Mouse (Mus musculus) neural tube, embryonic 15.5 days (tissue): ENCODE measurements around the gene Irf4. TPM values are rescaled to one million over a fixed set of nuclear protein-coding genes. Genes with fewer than 3 reads are reported as not detected.

Experiments used
- ATAC-seq: fragments of 200-750 bp; cut with Nextera tagmentation; 2 replicates; pipeline ENCODE4 v1.8.0; 2017; ENCODE audit warnings: mild to moderate bottlenecking, moderate TSS enrichment, moderate library complexity; ENCODE audit not compliant: low FRiP score
- H3K27ac ChIP-seq: fragments of 300-500 bp; sonication (generic); replicated peaks from 2 replicates; pipeline ENCODE4 v1.5.1; 2015; ENCODE audit warnings: mild to moderate bottlenecking, inconsistent platforms
- H3K27me3 ChIP-seq: fragments of 300-500 bp; sonication (generic); replicated peaks from 2 replicates; pipeline ENCODE4 v1.6.1; 2015; ENCODE audit warnings: inconsistent platforms
- H3K36me3 ChIP-seq: fragments of 300-500 bp; sonication (generic); 2 replicates; pipeline ENCODE4 v1.6.1; 2015; ENCODE audit warnings: inconsistent platforms
- H3K4me1 ChIP-seq: fragments of 300-500 bp; sonication (generic); 2 replicates; pipeline ENCODE4 v1.6.1; 2015; ENCODE audit warnings: inconsistent platforms
- H3K4me2 ChIP-seq: fragments of 300-500 bp; sonication (generic); 2 replicates; pipeline ENCODE4 v1.6.1; 2015; ENCODE audit warnings: inconsistent platforms, mild to moderate bottlenecking, moderate library complexity
- H3K4me3 ChIP-seq: fragments of 300-500 bp; sonication (generic); replicated peaks from 2 replicates; pipeline ENCODE4 v1.5.1; 2015; ENCODE audit warnings: mild to moderate bottlenecking, inconsistent platforms
- H3K9ac ChIP-seq: fragments of 300-500 bp; sonication (generic); replicated peaks from 2 replicates; pipeline ENCODE4 v1.6.1; 2015; ENCODE audit warnings: mild to moderate bottlenecking, inconsistent platforms
- H3K9me3 ChIP-seq: fragments of 300-500 bp; sonication (generic); replicated peaks from 2 replicates; pipeline ENCODE4 v1.6.1; 2016; ENCODE audit warnings: inconsistent platforms
- WGBS: fragments of 180-500 bp; shearing (Covaris S2); methylation state at CpG from one replicate; pipeline ENCODE4 v1.1.7; 2015; ENCODE audit warnings: mixed read lengths; 5-methylcytosine and 5-hydroxymethylcytosine counted together
- polyA plus RNA-seq: library from polyadenylated mRNA; unstranded; fragments of >200 nt; fragmentation: Nextera tagmentation; extraction: Ambion mirVana; gene quantifications from 2 replicates; pipeline ENCODE4 v1.2.1, GENCODE M21; 2015

Irf4 gene
- polyA plus RNA-seq, result 0.08 and 0.49 TPM in 2 replicates

- H3K9ac ChIP-seq, result no peak within 1 kb of the TSS
- 0% methylated on average over 21 of the region's 21 CpGs for WGBS
- no peaks in the 10 kb centered on the region for H3K36me3 ChIP-seq
- no peaks in the 10 kb centered on the region for H3K9me3 ChIP-seq
- H3K27ac ChIP-seq, result no peak within 1 kb of the TSS
- peaks cover 59% of the 10 kb centered on the region for H3K27me3 ChIP-seq
- peak within 1 kb of the TSS; percentile 39 for H3K4me3 ChIP-seq
- H3K4me2 ChIP-seq, result peak within 1 kb of the TSS; percentile 80
- peaks cover 24% of the 10 kb centered on the region for H3K4me1 ChIP-seq
- peak; percentile 42; the same call in 1 of the 2 replicates for ATAC-seq
Measured at GRCm38 (mm10) chr13:30749021-30749556, at the start of gene Irf4. TSS of gene Irf4 (plus strand) at chr13:30749226.

GRCm38 (mm10) chr13:30702695-30703094 lies 46.3 kb upstream of the Irf4 start:
- no peaks in the 10 kb centered on the region for H3K9me3 ChIP-seq
- no peak overlapping the region for H3K4me2 ChIP-seq
- 95% methylated on average over 5 of the region's 5 CpGs for WGBS
- ATAC-seq, result no peak
- H3K27me3 ChIP-seq, result no peaks in the 10 kb centered on the region
- no peaks in the 10 kb centered on the region for H3K4me1 ChIP-seq
- no peak overlapping the region for H3K9ac ChIP-seq
- H3K4me3 ChIP-seq, result no peak overlapping the region
- H3K36me3 ChIP-seq, result no peaks in the 10 kb centered on the region; the same call in 1 of the 2 replicates
- no peak overlapping the region for H3K27ac ChIP-seq

- H3K36me3 ChIP-seq, result peaks cover 16% of the 10 kb centered on the region; the same call in 1 of the 2 replicates
- no peaks in the 10 kb centered on the region for H3K9me3 ChIP-seq
- no peak overlapping the region for H3K9ac ChIP-seq
- WGBS, result 92% methylated on average over 8 of the region's 8 CpGs
- no peak overlapping the region for H3K4me3 ChIP-seq
- H3K27ac ChIP-seq, result no peak overlapping the region
- no peaks in the 10 kb centered on the region for H3K4me1 ChIP-seq
- no peak for ATAC-seq
- no peaks in the 10 kb centered on the region for H3K27me3 ChIP-seq
- no peak overlapping the region for H3K4me2 ChIP-seq
Measured at GRCm38 (mm10) chr13:30704246-30705095, 44.6 kb upstream of the Irf4 start.

GRCm38 (mm10) chr13:30711066-30711465 lies 38.0 kb upstream of the Irf4 start:
- Histone ChIP-seq H3K27me3 (no peaks in the 10 kb centered on the region), H3K27ac (no peak overlapping the region), H3K4me1 (no peaks in the 10 kb centered on the region), H3K36me3 (peaks cover 29% of the 10 kb centered on the region; the same call in 1 of the 2 replicates), H3K9me3 (no peaks in the 10 kb centered on the region), H3K4me2 (no peak overlapping the region), H3K4me3 (no peak overlapping the region), H3K9ac (no peak overlapping the region)
- no peak for ATAC-seq
- 85% methylated on average over 2 of the region's 2 CpGs for WGBS

- Histone ChIP-seq H3K9ac (no peak overlapping the region), H3K4me2 (no peak overlapping the region), H3K27ac (no peak overlapping the region), H3K9me3 (no peaks in the 10 kb centered on the region), H3K4me1 (no peaks in the 10 kb centered on the region), H3K36me3 (peaks cover 29% of the 10 kb centered on the region; the same call in 1 of the 2 replicates), H3K27me3 (no peaks in the 10 kb centered on the region), H3K4me3 (no peak overlapping the region)
- ATAC-seq, result no peak
- WGBS, result 98% methylated on average over 3 of the region's 3 CpGs
Measured at GRCm38 (mm10) chr13:30711711-30712110, 37.3 kb upstream of the Irf4 start.

GRCm38 (mm10) chr13:30712280-30712679 lies 36.7 kb upstream of the Irf4 start:
- H3K4me2 ChIP-seq, result no peak overlapping the region
- WGBS, result 84% methylated on average over 6 of the region's 6 CpGs
- no peak overlapping the region for H3K27ac ChIP-seq
- no peaks in the 10 kb centered on the region for H3K4me1 ChIP-seq
- peaks cover 29% of the 10 kb centered on the region; the same call in 1 of the 2 replicates for H3K36me3 ChIP-seq
- peak; percentile 29; the same call in 1 of the 2 replicates for ATAC-seq
- no peaks in the 10 kb centered on the region for H3K9me3 ChIP-seq
- H3K9ac ChIP-seq, result no peak overlapping the region
- no peak overlapping the region for H3K4me3 ChIP-seq
- no peaks in the 10 kb centered on the region for H3K27me3 ChIP-seq

- Histone ChIP-seq H3K36me3 (peaks cover 21% of the 10 kb centered on the region; the same call in 1 of the 2 replicates), H3K27ac (no peak overlapping the region), H3K4me3 (no peak overlapping the region), H3K4me2 (no peak overlapping the region), H3K27me3 (no peaks in the 10 kb centered on the region), H3K9me3 (no peaks in the 10 kb centered on the region), H3K9ac (no peak overlapping the region), H3K4me1 (no peaks in the 10 kb centered on the region)
- ATAC-seq, result no peak
- 81% methylated on average over 3 of the region's 3 CpGs for WGBS
Measured at GRCm38 (mm10) chr13:30713621-30714020, 35.4 kb upstream of the Irf4 start.

GRCm38 (mm10) chr13:30714552-30714951 lies 34.5 kb upstream of the Irf4 start:
- Histone ChIP-seq H3K27ac (no peak overlapping the region), H3K9me3 (no peaks in the 10 kb centered on the region), H3K36me3 (peaks cover 12% of the 10 kb centered on the region; the same call in 1 of the 2 replicates), H3K9ac (no peak overlapping the region), H3K4me1 (no peaks in the 10 kb centered on the region), H3K27me3 (no peaks in the 10 kb centered on the region), H3K4me2 (no peak overlapping the region), H3K4me3 (no peak overlapping the region)
- no peak for ATAC-seq
- 92% methylated on average over 6 of the region's 6 CpGs for WGBS

- Histone ChIP-seq H3K27ac (no peak overlapping the region), H3K9me3 (no peaks in the 10 kb centered on the region), H3K4me1 (no peaks in the 10 kb centered on the region), H3K9ac (no peak overlapping the region), H3K36me3 (peaks cover 12% of the 10 kb centered on the region; the same call in 1 of the 2 replicates), H3K27me3 (no peaks in the 10 kb centered on the region), H3K4me2 (no peak overlapping the region), H3K4me3 (no peak overlapping the region)
- ATAC-seq, result no peak
- WGBS, result 88% methylated on average over 7 of the region's 7 CpGs
Measured at GRCm38 (mm10) chr13:30715060-30715459, 34.0 kb upstream of the Irf4 start.

- H3K36me3 ChIP-seq, result peaks cover 12% of the 10 kb centered on the region; the same call in 1 of the 2 replicates
- WGBS, result 95% methylated on average over 4 of the region's 4 CpGs
- H3K4me2 ChIP-seq, result no peak overlapping the region
- no peaks in the 10 kb centered on the region for H3K9me3 ChIP-seq
- no peaks in the 10 kb centered on the region for H3K4me1 ChIP-seq
- ATAC-seq, result no peak
- no peaks in the 10 kb centered on the region for H3K27me3 ChIP-seq
- no peak overlapping the region for H3K4me3 ChIP-seq
- H3K9ac ChIP-seq, result no peak overlapping the region
- no peak overlapping the region for H3K27ac ChIP-seq
Measured at GRCm38 (mm10) chr13:30715573-30715972, 33.5 kb upstream of the Irf4 start.

- Histone ChIP-seq H3K4me3 (no peak overlapping the region), H3K27me3 (no peaks in the 10 kb centered on the region), H3K36me3 (peaks cover 4% of the 10 kb centered on the region; the same call in 1 of the 2 replicates), H3K9me3 (no peaks in the 10 kb centered on the region), H3K4me1 (no peaks in the 10 kb centered on the region), H3K27ac (no peak overlapping the region), H3K9ac (no peak overlapping the region), H3K4me2 (no peak overlapping the region)
- WGBS, result 74% methylated on average over 5 of the region's 5 CpGs
- no peak for ATAC-seq
Measured at GRCm38 (mm10) chr13:30716611-30717010, 32.4 kb upstream of the Irf4 start.

GRCm38 (mm10) chr13:30722601-30723000 lies 26.4 kb upstream of the Irf4 start:
- ATAC-seq, result 0 out of 2 replicates have a peak, but pooled peaks have one; percentile 12
- Histone ChIP-seq H3K36me3 (no peaks in the 10 kb centered on the region), H3K27me3 (no peaks in the 10 kb centered on the region), H3K27ac (0 out of 2 replicates have a peak overlapping the region, but pooled peaks have one; percentile 1), H3K4me3 (no peak overlapping the region), H3K9ac (no peak overlapping the region), H3K4me1 (peaks cover 12% of the 10 kb centered on the region), H3K4me2 (peak overlapping the region; percentile 6), H3K9me3 (no peaks in the 10 kb centered on the region)
- WGBS, result 24% methylated on average over 7 of the region's 7 CpGs
